Mouse (Mus musculus): Measurements from ENCODE around the gene Enox1. TPM values are rescaled to one million over a fixed set of nuclear protein-coding genes. Genes with fewer than 3 reads are reported as not detected.

The Enox1 gene
- total and polyA plus RNA-seq, 3 experiments, result not detected

GRCm38 (mm10) chr14:77174931-77175330 is 18.4 kb downstream of the Enox1 start:
- TF ChIP-seq PAX5 (IDR thresholded peaks at IDR 0.05; ENCODE audit: low read length) (no peak), ZMIZ1 (IDR thresholded peaks at IDR 0.05; ENCODE audit: low read depth, low read length) (no peak), MEF2A (IDR thresholded peaks at IDR 0.05; ENCODE audit: borderline replicate concordance, low read depth, low read length) (no peak), USF2 (conservative IDR thresholded peaks at IDR 0.05; ENCODE audit: low read depth, low read length) (no peak), POLR2A (IDR thresholded peaks at IDR 0.05; ENCODE audit: low read depth, low read length) (no peak), ZC3H11A (IDR thresholded peaks at IDR 0.05; ENCODE audit: low read depth, low read length) (no peak)
- Histone ChIP-seq H3K9me3 (replicated peaks; ENCODE audit: low read length) (peaks cover 58% of the 10 kb centered on the region), H3K36me3 (replicated peaks in 1 of 2; ENCODE audit: control insufficient read depth in 1 of 2, insufficient read depth in 1 of 2, low read length in 1 of 2) (no peaks in the 10 kb centered on the region), H3K79me2 (replicated peaks; ENCODE audit: control insufficient read depth, extremely low read depth, insufficient read depth, poor library complexity, severe bottlenecking) (no peaks in the 10 kb centered on the region), H3K27me3 (replicated peaks) (no peaks in the 10 kb centered on the region), H3K4me3 (replicated peaks in 1 of 3; ENCODE audit: low read depth in 2 of 3, low read length in 2 of 3, poor library complexity in 1 of 3) (no peak overlapping the region), H3K9ac (ENCODE audit: insufficient read depth, low read depth) (no peak overlapping the region), H3K4me2 (ENCODE audit: insufficient read depth, low read depth, poor library complexity, severe bottlenecking) (no peak overlapping the region), H3K27ac (ENCODE audit: insufficient read depth, low read depth) (no peak overlapping the region), H3K4me1 (ENCODE audit: control insufficient read depth in 1 of 2, insufficient read depth in 2 of 2) (no peaks in the 10 kb centered on the region)
- in situ Hi-C loops (cut with MboI; ENCODE audit: low pct_ligation_motif_present, low pct_unique_long_range_greater_than_20kb, low sequenced_read_pairs), result no loop called here
- DNase-seq (ENCODE audit: extremely low read depth), result no peak
- dilution Hi-C loops (cut with MboI; ENCODE audit: extremely low pct_ligation_motif_present, extremely low pct_unique_long_range_greater_than_20kb, low sequenced_read_pairs), result no loop called here

- Histone ChIP-seq H3K4me3 (replicated peaks in 1 of 3; ENCODE audit: low read depth in 2 of 3, low read length in 2 of 3, poor library complexity in 1 of 3) (no peak overlapping the region), H3K27ac (ENCODE audit: insufficient read depth, low read depth) (no peak overlapping the region), H3K79me2 (replicated peaks; ENCODE audit: control insufficient read depth, extremely low read depth, insufficient read depth, poor library complexity, severe bottlenecking) (no peaks in the 10 kb centered on the region), H3K9me3 (replicated peaks; ENCODE audit: low read length) (peaks cover 57% of the 10 kb centered on the region), H3K4me2 (ENCODE audit: insufficient read depth, low read depth, poor library complexity, severe bottlenecking) (no peak overlapping the region), H3K4me1 (ENCODE audit: control insufficient read depth in 1 of 2, insufficient read depth in 2 of 2) (no peaks in the 10 kb centered on the region), H3K27me3 (replicated peaks) (no peaks in the 10 kb centered on the region), H3K36me3 (replicated peaks in 1 of 2; ENCODE audit: control insufficient read depth in 1 of 2, insufficient read depth in 1 of 2, low read length in 1 of 2) (no peaks in the 10 kb centered on the region), H3K9ac (ENCODE audit: insufficient read depth, low read depth) (no peak overlapping the region)
- dilution Hi-C loops (cut with MboI; ENCODE audit: extremely low pct_ligation_motif_present, extremely low pct_unique_long_range_greater_than_20kb, low sequenced_read_pairs) (no loop called here), in situ Hi-C loops (cut with MboI; ENCODE audit: low pct_ligation_motif_present, low pct_unique_long_range_greater_than_20kb, low sequenced_read_pairs) (no loop called here)
- DNase-seq (ENCODE audit: extremely low read depth), result no peak
- TF ChIP-seq E2F4 (IDR thresholded peaks at IDR 0.05; ENCODE audit: insufficient replicate concordance, low read depth, low read length) (no peak), ELF1 (IDR thresholded peaks at IDR 0.05; ENCODE audit: low read depth, low read length) (no peak), ZNF384 (IDR thresholded peaks at IDR 0.05; ENCODE audit: low read depth, low read length) (no peak), MAZ (IDR thresholded peaks at IDR 0.05; ENCODE audit: low read depth, low read length) (no peak), SIN3A (IDR thresholded peaks at IDR 0.05; ENCODE audit: low read length) (no peak), POLR2A (IDR thresholded peaks at IDR 0.05; ENCODE audit: low read depth, low read length) (no peak), USF1 (IDR thresholded peaks at IDR 0.05; ENCODE audit: low read depth, low read length) (no peak), POLR2AphosphoS2 (IDR thresholded peaks at IDR 0.05; ENCODE audit: low read depth, low read length) (no peak), KAT2A (IDR thresholded peaks at IDR 0.05; ENCODE audit: insufficient replicate concordance, low read length) (no peak), JUND (conservative IDR thresholded peaks at IDR 0.05; ENCODE audit: low read depth, low read length) (no peak), ETS1 (conservative IDR thresholded peaks at IDR 0.05; ENCODE audit: low read depth, low read length) (no peak), ZC3H11A (IDR thresholded peaks at IDR 0.05; ENCODE audit: low read depth, low read length) (no peak), MAFK (IDR thresholded peaks at IDR 0.05; ENCODE audit: insufficient replicate concordance, low read length) (no peak), MEF2A (IDR thresholded peaks at IDR 0.05; ENCODE audit: borderline replicate concordance, low read depth, low read length) (no peak), HCFC1 (IDR thresholded peaks at IDR 0.05; ENCODE audit: low read depth, low read length) (no peak), EP300 (IDR thresholded peaks at IDR 0.05; ENCODE audit: low read length) (no peak), CHD1 (IDR thresholded peaks at IDR 0.05; ENCODE audit: low read depth, low read length) (no peak), MAX (IDR thresholded peaks at IDR 0.05; ENCODE audit: low read length) (no peak)
These were observed 23.7 kb downstream of the Enox1 start for GRCm38 (mm10) chr14:77180241-77180640.
